Mouse (Mus musculus) thymus, adult 2 months (tissue): ENCODE data around the gene Vmn1r235. TPM values are rescaled to one million over a fixed set of nuclear protein-coding genes. Genes with fewer than 3 reads are reported as not detected.
"Not testable (repeated sequence)": the region's sequence is repeated elsewhere in the genome, so short reads cannot be mapped to it uniquely, and the experiment has no call there.

ENCODE experiments used
- DNase-seq: peaks from one replicate; pipeline ENCODE4 v3.0.0; 2021
- H3K27ac ChIP-seq: fragments of 200-500 bp; 2 replicates; pipeline ENCODE4 v1.5.1; 2012; ENCODE audit warnings: low read length, control low read depth; ENCODE audit not compliant: control insufficient read depth, insufficient read depth
- H3K27me3 ChIP-seq: fragments of 200-500 bp; 2 replicates; pipeline ENCODE4 v1.6.1; 2012; ENCODE audit warnings: mild to moderate bottlenecking, low read length, moderate library complexity, mixed read lengths; ENCODE audit not compliant: control insufficient read depth, insufficient read depth
- H3K36me3 ChIP-seq: fragments of 200-500 bp; 2 replicates; pipeline ENCODE4 v1.6.1; 2012; ENCODE audit warnings: mild to moderate bottlenecking, low read length, moderate library complexity; ENCODE audit not compliant: control insufficient read depth, insufficient read depth
- H3K4me1 ChIP-seq: fragments of 200-500 bp; replicated peaks from 2 replicates; pipeline ENCODE4 v1.6.1; 2012; ENCODE audit warnings: low read length; ENCODE audit not compliant: control insufficient read depth, insufficient read depth
- H3K4me3 ChIP-seq: fragments of 200-500 bp; 2 replicates; pipeline ENCODE4 v1.5.1; 2012; ENCODE audit warnings: mild to moderate bottlenecking, low read length, control low read depth, moderate library complexity; ENCODE audit not compliant: control insufficient read depth, insufficient read depth
- CTCF ChIP-seq: fragments of 200-500 bp; IDR thresholded peaks from 2 replicates; pipeline ENCODE4 v1.5.1; 2012; ENCODE audit warnings: mild to moderate bottlenecking, control low read depth, low read length, moderate library complexity, borderline replicate concordance; ENCODE audit not compliant: control insufficient read depth, poor library complexity, insufficient read depth; ENCODE audit errors: extremely low read depth
- POLR2A ChIP-seq: fragments of 200-500 bp; IDR thresholded peaks from 2 replicates; pipeline ENCODE4 v1.6.1; 2012; ENCODE audit warnings: mild to moderate bottlenecking, low read length, control low read depth, moderate library complexity; ENCODE audit not compliant: control insufficient read depth, poor library complexity, insufficient read depth; ENCODE audit errors: extremely low read depth
- WGBS: fragments of 180-500 bp; shearing (Covaris S2); methylation state at CpG from one replicate; pipeline ENCODE4 v1.1.7; 2018; 5-methylcytosine and 5-hydroxymethylcytosine counted together
- polyA plus RNA-seq: library from polyadenylated mRNA; depleted of rRNA; stranded (reverse); fragments of >200 nt; gene quantifications from 2 replicates; pipeline ENCODE4 v1.2.3, GENCODE M21; 2012; rRNA removed

Vmn1r235 gene
- not detected in 2 replicates for polyA plus RNA-seq

DNA sequence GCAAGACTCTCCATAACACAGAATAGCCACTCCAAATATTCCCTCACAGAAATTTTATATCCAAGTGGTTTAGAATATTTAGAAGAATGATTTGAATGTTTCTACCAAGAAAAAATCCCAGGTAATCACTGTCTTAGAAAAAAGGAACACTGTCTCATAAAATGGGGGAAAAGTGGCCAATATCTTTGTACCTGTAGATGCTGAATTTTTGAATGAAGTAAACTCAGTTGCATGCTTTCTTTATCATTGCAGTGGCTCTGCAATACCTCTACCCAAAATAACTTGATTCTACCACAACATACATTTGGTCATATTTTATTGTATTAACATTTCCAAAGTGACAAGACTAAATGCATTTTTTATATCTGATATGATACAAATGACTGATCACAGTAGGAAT lies at the start of gene Vmn1r235:
Gene Vmn1r235, plus strand, starts transcription at position 301 of the 400 bp plus-strand sequence.
- no peak within 1 kb of the TSS for H3K27ac ChIP-seq
- no peaks in the 10 kb centered on the region for H3K4me1 ChIP-seq
- H3K4me3 ChIP-seq, result no peak within 1 kb of the TSS
- no peaks in the 10 kb centered on the region for H3K27me3 ChIP-seq
- no peak for TF ChIP-seq CTCF
- no peak for TF ChIP-seq POLR2A
- DNase-seq, result no peak
- H3K36me3 ChIP-seq, result no peaks in the 10 kb centered on the region

DNA sequence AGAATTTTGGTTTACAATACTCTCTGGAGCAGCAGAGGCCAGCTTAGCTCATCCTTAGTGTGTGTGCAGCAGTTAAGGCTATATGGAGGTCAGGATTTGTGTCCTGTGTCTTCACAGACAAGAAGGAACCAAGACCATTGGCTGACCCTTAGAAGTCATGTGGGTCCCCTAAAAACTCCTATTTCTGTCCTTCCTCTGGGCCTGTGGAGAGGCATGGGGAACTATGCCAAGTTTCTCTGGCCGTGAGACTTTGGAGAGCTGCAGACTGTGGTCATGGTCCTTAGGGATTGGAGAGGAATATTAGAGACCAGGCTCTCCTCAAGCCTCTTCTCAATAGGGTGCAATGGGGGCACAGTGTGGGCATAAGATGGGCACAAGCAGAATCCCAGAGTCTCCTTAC lies 45.1 kb upstream of the Vmn1r235 start:
- not testable (repeated sequence) for H3K36me3 ChIP-seq, H3K27me3 ChIP-seq, H3K27ac ChIP-seq, H3K4me3 ChIP-seq, H3K4me1 ChIP-seq, DNase-seq
- WGBS, result 83% methylated on average over 1 of the region's 1 CpGs

DNA sequence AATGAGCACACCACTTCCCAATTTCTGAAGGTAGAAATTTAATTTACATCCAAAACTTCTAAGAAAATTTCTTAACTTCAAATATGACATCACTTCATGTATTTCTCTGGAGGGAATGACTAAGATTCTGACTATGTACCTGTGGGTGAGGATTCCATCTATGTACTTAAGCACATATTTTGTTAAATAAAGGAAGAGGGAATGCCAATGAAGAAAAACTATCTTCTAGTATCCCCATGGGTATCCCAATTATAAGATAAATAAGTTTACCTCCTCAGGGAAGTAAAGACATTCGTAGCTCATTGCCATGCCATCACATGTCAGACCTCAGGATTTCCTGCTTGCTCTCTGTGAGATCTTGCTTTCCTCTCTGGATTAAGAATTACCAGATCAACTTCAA lies 30.4 kb upstream of the Vmn1r235 start, which contains the start of gene Vmn1r234:
Gene Vmn1r234, plus strand, starts transcription at position 301 of the 400 bp plus-strand sequence.
- Histone ChIP-seq H3K27ac (no peak within 1 kb of the TSS), H3K27me3 (no peaks in the 10 kb centered on the region), H3K4me3 (no peak within 1 kb of the TSS), H3K36me3 (no peaks in the 10 kb centered on the region), H3K4me1 (no peaks in the 10 kb centered on the region)
- WGBS, result 59% methylated on average over 1 of the region's 1 CpGs
- TF ChIP-seq POLR2A (no peak), CTCF (no peak)
- DNase-seq, result no peak

DNA sequence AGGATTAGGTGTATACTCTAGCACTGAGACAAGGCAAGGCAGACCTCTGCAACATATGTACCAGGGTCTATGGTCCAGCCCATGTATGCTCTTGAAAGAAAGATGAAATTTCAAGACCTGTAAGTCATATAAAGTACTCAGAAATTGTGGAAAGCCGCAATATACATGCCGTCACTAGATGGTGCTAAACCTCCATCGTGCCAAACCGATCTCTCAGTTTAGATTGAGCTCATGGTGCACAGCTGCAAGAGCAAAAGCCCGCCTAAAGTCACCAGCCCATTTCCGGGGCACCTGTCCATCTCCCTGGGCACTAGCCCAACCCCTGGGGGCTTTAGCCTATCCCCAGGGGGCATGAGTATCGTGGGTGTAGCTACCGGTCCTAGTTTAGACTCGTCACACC lies 24.6 kb upstream of the Vmn1r235 start:
- 35% methylated on average over 9 of the region's 9 CpGs for WGBS
- no peak overlapping the region for H3K27ac ChIP-seq
- DNase-seq, result peak; percentile 61

DNA sequence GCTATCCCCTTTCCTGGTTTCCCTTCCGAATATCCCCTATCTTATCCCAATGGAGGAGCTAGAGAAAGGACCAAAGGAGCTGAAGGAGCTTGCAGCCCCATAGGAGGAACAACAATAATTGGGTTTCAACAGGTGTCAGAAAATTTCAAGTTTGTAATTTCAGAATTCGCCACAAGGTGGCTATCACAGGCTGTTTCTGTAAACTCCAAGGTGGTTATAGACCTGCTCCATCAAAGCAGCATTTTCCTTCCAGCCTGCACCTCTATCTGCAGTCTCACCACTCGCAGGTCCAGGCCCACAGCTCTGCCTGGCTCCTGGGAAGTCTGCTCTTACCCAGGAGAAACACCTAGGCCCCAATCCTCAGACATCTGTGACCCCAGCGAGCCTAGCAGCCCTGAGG lies 15.9 kb downstream of the Vmn1r235 start:
- H3K27me3 ChIP-seq, result no peaks in the 10 kb centered on the region
- TF ChIP-seq POLR2A (no peak), CTCF (no peak)
- H3K4me3 ChIP-seq, result no peak overlapping the region
- H3K4me1 ChIP-seq, result no peaks in the 10 kb centered on the region
- DNase-seq, result peak; percentile 49
- H3K27ac ChIP-seq, result no peak overlapping the region
- H3K36me3 ChIP-seq, result no peaks in the 10 kb centered on the region
- 10% methylated on average over 4 of the region's 4 CpGs for WGBS

More for the DNA sequence above, 24.6 kb upstream of the Vmn1r235 start:
- TF ChIP-seq CTCF (no peak), POLR2A (no peak)
- Histone ChIP-seq H3K4me1 (no peaks in the 10 kb centered on the region), H3K27me3 (no peaks in the 10 kb centered on the region), H3K36me3 (no peaks in the 10 kb centered on the region), H3K4me3 (no peak overlapping the region)

DNA sequence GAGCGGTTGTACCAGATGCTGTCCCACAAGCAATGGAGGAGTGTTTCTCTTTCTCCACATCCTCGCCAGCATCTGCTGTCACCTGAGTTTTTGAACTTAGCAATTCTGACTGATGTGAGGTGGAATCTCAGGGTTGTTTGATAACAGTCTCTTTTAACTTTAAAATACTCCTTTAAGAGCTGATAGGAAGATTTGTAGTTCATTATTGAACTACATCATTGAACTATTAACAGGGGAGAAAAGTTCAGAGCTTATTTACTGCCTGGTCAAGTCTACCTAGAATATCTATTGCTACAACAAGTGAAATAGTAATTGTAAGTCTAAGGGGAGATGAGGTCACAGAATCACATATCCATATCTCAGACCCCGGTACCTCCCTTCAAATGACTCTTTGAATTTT lies 26.4 kb downstream of the Vmn1r235 start, which contains the start of gene Vmn1r236:
Gene Vmn1r236, plus strand, starts transcription at position 301 of the 400 bp plus-strand sequence.
- Histone ChIP-seq H3K4me3 (no peak within 1 kb of the TSS), H3K27ac (no peak within 1 kb of the TSS), H3K36me3 (no peaks in the 10 kb centered on the region), H3K4me1 (no peaks in the 10 kb centered on the region), H3K27me3 (no peaks in the 10 kb centered on the region)
- no peak for TF ChIP-seq POLR2A
- TF ChIP-seq CTCF, result no peak
- 86% methylated on average over 3 of the region's 3 CpGs for WGBS
- DNase-seq, result no peak

DNA sequence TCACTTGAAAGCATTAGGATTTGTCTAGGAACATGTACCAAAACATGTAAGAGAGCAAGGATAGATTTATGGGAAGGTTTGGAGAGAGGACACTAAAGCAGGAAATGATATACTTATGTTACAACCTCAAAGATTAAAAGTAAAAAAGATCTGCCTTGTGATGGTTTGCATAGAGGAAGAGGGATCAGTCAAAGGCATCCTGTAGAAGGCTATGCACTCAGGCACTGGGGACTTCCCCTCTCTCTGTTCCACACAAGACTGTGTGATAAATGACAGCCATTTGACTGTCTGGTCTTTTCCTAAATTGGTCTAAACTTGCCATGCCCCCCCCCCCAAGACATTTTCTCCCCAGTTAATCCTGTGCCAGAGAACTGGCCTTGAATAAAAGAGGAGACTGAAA lies 28.2 kb downstream of the Vmn1r235 start:
- Histone ChIP-seq H3K4me1 (no peaks in the 10 kb centered on the region), H3K4me3 (no peak overlapping the region), H3K27ac (no peak overlapping the region), H3K36me3 (no peaks in the 10 kb centered on the region), H3K27me3 (no peaks in the 10 kb centered on the region)
- TF ChIP-seq CTCF (no peak), POLR2A (no peak)
- no peak for DNase-seq
